Mouse (Mus musculus) heart, postnatal 0 days (tissue): ENCODE measurements at regions not wholly inside any gene's neighbourhood (a gene's known extent, or its start where the extent isn't known, plus 50 kb on each side); places are given as distances from the start of the nearest gene placed in this dataset.

Experiments
- CTCF ChIP-seq: IDR thresholded peaks from 2 replicates; pipeline ENCODE4 v1.5.1; 2016; ENCODE audit warnings: antibody characterized with exemption, control low read depth, low read depth
- EP300 ChIP-seq: IDR thresholded peaks from 2 replicates; pipeline ENCODE4 v1.6.1; 2016; ENCODE audit warnings: antibody characterized with exemption, low read depth

DNA sequence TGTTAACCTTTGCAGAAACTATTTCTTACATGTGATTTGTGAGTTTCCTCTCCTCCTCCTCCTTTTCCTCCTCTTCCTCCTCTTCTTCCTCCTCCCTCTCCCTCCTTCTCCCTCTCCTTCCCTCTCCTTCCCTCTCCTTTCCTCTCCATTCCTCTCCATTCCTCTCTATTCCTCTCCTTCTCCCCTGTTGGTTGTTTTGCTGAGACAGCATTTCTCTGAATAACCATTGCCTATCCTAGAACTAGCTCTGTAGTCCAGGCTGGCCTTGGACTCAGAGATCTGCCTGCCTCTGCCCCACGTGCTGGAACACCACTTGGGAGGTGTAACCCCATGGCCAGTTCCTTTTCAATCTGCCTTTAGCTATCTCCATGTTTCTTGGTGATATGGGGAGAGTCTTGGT is 133.7 kb upstream of the Gdnf start:
- TF ChIP-seq CTCF (no peak), EP300 (no peak)
